Mouse (Mus musculus): ENCODE measurements at regions not wholly inside any gene's neighbourhood (a gene's known extent, or its start where the extent isn't known, plus 50 kb on each side); places are given as distances from the start of the nearest gene placed in this dataset.

DNA sequence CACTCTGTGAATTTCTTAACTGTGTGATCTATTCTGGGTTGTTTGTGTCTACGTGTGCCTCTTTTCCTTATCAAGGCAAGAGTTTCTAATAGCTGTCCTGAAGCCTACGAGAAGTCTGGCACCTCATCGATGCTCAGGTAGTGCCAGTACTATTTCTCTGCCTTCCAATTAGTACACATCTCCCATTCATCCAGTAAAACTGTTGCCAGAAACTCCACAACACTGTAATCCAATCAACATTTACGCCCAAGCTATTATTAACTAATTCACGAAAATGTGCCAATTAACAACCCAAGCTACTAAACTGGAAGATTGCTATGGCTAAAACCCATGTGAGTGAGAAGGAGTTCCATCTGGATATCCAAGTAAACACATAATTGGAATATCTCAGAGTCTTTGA, 553.4 kb upstream of the Cpeb2 start:
- Histone ChIP-seq H3K4me1 (replicated peaks; ENCODE audit: control insufficient read depth, insufficient read depth, low read length) (no peaks in the 10 kb centered on the region), H3K27ac (ENCODE audit: low read depth, low read length) (no peak overlapping the region), H3K27me3 (replicated peaks; ENCODE audit: control insufficient read depth, insufficient read depth, low read length) (no peaks in the 10 kb centered on the region), H3K4me2 (replicated peaks; ENCODE audit: low read depth) (no peak overlapping the region), H3K36me3 (ENCODE audit: control insufficient read depth, insufficient read depth) (no peaks in the 10 kb centered on the region), H3K9me3 (ENCODE audit: control insufficient read depth) (no peaks in the 10 kb centered on the region), H3K9ac (ENCODE audit: low read depth, low read length) (no peak overlapping the region), H3K4me3 (ENCODE audit: low read depth, low read length) (no peak overlapping the region)
- ATAC-seq: no peak
- no peak for TF ChIP-seq CTCF (IDR thresholded peaks at IDR 0.05; ENCODE audit: low read depth)
- 91% methylated on average over 5 of the region's 5 CpGs for WGBS

DNA sequence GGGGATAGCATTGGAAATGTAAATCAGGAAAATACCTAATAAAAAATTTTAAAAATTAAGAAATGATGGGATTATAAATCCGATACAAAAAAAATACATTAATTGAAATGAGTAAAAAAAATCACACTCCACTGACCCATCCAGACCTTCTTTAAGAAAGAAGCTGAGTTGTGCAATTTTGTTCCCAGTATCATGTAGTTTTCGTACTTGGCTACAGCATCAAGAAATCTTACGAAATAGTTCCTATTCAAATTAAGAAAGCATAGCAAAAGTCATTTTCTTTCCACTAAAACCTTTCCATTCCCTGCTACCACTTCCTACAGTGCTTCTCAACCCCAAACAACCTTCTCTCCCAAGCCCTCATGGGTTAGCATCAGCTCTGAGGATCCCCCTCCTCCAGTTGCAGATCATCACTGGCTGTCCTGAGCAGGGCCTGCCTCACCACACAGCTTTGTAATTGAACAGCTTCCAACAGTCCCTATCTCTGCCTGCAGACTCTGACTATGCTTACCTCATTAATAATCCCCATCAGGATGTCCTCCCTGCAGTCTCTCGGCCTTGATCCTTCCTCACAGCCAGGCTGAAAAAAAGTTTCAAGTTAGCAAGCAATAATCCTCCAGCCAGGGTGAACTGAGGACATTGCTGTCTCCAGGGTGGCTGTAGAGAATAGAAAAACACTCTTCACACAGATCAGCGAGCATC, 547.5 kb upstream of the Cpeb2 start:
- Histone ChIP-seq H3K27me3 (replicated peaks; ENCODE audit: control insufficient read depth, insufficient read depth, low read length) (no peaks in the 10 kb centered on the region), H3K4me2 (replicated peaks; ENCODE audit: low read depth) (no peak overlapping the region), H3K4me1 (replicated peaks; ENCODE audit: control insufficient read depth, insufficient read depth, low read length) (no peaks in the 10 kb centered on the region), H3K4me3 (ENCODE audit: low read depth, low read length) (no peak overlapping the region), H3K9me3 (ENCODE audit: control insufficient read depth) (no peaks in the 10 kb centered on the region), H3K27ac (ENCODE audit: low read depth, low read length) (no peak overlapping the region), H3K36me3 (ENCODE audit: control insufficient read depth, insufficient read depth) (no peaks in the 10 kb centered on the region), H3K9ac (ENCODE audit: low read depth, low read length) (no peak overlapping the region)
- no peak for TF ChIP-seq CTCF (IDR thresholded peaks at IDR 0.05; ENCODE audit: low read depth)
- no peak for ATAC-seq
- WGBS: 71% methylated on average over 5 of the region's 5 CpGs

DNA sequence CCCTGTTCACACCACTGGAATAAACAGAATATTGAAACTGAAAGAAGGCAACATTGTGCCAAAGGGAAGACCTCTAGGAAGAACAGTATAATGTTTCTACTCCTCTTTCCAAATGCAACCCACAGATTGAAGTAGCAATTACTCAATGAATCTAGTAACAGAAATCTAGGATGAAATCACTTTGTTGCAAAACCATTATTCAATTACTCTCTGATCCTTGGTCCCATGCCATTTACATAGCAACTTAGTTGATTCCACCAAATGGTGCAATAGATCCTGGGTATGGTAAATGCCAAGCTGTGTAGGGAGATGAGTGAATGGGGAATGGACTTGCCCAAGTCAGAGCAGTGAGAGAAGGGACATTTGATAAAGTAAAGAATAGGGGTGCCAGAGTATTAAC, 545.8 kb upstream of the Cpeb2 start:
- no peak for TF ChIP-seq CTCF (IDR thresholded peaks at IDR 0.05; ENCODE audit: low read depth)
- no peak for ATAC-seq
- Histone ChIP-seq H3K4me3 (ENCODE audit: low read depth, low read length) (no peak overlapping the region), H3K4me2 (replicated peaks; ENCODE audit: low read depth) (no peak overlapping the region), H3K36me3 (ENCODE audit: control insufficient read depth, insufficient read depth) (no peaks in the 10 kb centered on the region), H3K9ac (ENCODE audit: low read depth, low read length) (no peak overlapping the region), H3K27me3 (replicated peaks; ENCODE audit: control insufficient read depth, insufficient read depth, low read length) (no peaks in the 10 kb centered on the region), H3K9me3 (ENCODE audit: control insufficient read depth) (no peaks in the 10 kb centered on the region), H3K4me1 (replicated peaks; ENCODE audit: control insufficient read depth, insufficient read depth, low read length) (no peaks in the 10 kb centered on the region), H3K27ac (ENCODE audit: low read depth, low read length) (no peak overlapping the region)

All from intestine, postnatal 0 days (tissue).